Mouse (Mus musculus): Measurements from ENCODE around the gene Appbp2. TPM values are rescaled to one million over a fixed set of nuclear protein-coding genes. Genes with fewer than 3 reads are reported as not detected.
"Not testable (repeated sequence)": the region's sequence is repeated elsewhere in the genome, so short reads cannot be mapped to it uniquely, and the experiment has no call there.

The Appbp2 gene
- polyA plus RNA-seq, 3 experiments from 2014 or later, result 14.7 to 16.9 (median 16.3) TPM

DNA sequence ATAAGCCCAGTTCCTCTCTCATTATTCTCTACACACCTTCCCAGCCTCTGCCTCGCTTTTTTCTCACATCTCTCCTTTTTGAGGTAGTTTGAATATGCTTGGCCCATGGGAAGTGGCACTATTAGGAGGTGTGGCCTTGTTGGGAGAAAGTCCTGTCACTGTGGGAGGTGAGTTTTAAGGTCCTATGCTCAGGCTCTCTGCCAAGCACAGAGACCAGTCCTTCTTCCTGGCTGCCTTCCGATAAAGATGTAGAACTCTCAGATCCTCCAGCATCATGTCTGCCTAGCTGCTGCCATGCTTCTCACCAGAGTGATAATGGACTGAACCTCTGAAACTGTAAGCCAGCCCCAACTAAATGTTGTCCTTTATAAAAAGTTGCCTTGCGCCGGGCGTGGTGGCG is 12.4 kb downstream of the Appbp2 start:
- ATAC-seq, result no peak

DNA sequence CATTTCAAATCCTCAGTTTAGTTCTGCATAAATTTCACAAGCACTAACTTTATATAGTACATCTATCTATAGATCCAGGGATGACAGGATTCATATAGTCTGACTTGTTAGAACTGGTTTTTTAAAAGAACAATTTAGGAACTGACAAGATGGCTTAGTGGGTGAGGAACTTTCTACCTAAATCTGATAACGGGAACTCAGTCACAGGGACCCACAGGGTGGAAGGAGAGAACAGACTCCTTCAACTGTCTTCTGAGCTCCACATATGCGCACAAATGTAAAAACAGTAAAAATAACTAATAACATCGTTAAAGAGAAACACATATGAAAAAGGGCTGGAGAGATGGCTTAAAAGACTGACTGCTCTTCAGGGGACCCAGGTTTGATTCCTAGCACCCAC is 15.9 kb downstream of the Appbp2 start:
- ATAC-seq, result no peak

DNA sequence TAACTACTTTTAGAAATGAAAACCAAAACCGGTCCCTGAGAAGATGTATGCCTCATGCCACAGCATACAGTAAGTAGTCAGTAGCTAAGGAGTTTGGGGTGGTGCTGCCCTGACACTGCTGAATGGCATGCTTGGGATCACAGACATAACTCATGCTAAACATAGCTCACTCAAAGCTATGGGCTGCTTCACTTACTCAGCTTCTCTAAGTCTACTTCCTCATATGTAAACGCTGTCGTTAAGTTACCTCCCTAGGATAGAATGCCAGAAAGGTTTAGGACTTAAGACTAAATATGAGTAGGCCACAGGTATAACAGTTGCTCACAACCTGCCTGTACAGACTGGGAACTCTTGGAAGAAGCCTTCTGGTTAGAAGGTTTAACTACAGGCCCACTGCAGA is 20.3 kb downstream of the Appbp2 start:
- no peak for ATAC-seq

DNA sequence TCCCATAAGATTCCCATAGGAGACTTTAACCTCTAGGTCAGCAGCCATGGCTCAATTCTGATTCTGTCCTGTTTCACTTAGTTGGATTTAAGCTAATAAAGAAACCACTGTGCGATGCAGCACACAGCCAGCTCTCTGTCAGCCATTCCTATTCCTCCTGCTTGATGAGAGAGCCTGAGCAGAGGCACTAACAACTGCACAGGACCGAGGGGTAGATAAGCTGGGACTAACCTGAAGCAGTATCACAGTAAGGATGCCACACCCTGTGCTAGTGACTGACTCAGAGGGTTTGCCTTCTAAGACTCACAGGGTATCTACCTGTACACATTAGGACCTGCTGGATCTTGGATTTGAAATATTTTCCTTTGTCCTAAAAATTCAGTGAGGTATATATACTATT is 21.7 kb downstream of the Appbp2 start:
- ATAC-seq, result no peak

DNA sequence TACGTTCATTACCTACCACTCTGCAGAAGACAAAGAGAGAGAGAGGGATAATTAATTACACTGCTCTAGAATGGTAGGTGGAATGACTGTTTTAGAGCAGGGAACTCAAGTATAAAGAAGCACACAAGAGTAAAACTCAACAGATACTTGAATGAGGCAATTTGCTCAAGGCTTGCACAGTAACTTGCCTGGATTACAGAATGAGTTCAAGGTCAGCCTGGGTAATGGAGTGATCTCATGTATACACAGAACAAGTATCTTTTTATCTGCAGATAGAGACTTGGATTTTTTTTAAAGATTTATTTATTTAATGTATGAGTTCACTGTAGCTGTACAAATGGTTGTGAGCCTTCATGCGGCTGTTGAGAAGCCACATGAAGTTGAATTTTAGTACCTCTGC is 23.8 kb downstream of the Appbp2 start:
- ATAC-seq, result no peak

DNA sequence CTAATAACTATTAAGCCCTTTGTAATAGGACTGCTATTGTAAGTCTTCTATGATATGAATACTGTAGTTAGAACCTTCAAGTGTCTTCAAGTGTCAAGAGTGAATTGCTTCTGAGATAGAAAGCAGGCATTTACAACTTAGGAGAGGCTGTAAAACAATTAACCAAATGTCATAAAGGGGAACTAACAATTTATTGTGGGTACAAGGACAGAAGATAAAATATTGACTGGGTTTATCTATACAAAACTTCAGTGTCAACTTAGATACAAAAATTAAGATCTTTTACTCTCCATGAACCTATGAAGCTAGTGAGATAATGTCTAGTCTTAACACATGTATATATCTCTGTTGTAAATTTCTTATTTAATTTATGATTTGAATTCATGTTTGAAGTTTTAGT is 28.7 kb downstream of the Appbp2 start:
- ATAC-seq, result no peak

DNA sequence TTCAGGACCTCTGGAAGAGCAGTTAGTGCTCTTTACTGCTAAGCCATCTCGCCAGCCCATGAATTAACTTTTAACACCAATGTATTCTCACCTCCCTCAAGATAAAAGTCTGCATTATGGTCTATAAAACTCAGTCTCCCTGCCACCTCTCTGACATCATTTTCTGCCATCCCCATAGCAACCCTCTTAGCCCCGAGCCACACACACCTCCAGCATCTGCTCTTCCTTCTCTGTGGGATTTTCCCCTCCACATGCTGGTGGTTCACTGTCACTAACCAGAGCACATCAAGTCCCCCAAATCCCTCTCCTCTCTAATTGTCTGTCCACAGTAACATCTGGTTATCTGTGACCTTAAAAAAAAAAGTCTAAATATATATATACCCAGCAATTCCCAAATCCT is 36.0 kb downstream of the Appbp2 start:
- ATAC-seq, result no peak

DNA sequence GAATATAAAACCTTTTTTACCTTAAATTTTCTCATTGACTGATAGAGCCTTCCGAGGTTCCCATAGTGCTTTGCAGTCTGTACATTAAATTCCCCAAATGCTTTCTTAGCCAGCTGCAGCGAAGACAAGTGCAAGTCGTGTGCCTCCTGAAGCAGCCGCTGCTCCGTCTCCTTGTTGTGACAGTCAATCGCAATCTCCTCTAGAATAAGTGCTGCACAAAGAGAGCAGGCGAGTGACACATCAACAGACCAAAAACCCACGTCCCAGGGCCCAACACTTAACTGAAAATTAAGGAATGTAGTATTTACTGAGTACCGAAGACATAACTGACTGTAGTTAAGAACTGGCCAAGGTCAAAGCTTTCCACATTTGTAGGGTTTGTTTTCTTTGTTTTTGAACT is 38.9 kb downstream of the Appbp2 start:
- ATAC-seq, result no peak

DNA sequence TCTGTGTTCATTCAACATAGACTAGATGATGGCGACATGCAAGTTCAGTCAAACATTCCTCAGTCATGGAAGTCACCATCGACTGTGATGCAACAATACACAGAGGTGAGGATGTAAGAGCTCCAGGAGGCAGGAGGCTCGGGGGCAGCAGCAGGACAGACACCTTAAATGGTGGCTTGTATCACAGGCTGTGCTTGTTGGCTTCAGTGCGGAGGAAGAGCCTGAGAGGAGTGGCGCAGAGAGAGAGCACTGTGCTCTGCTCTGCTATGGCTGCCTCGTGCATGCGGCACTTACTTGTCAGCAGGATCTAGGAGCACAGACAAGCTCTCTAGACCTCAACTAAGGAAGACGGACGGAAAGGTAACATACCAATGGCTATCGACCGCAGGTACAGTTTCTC is 40.7 kb downstream of the Appbp2 start:
- ATAC-seq, result no peak

DNA sequence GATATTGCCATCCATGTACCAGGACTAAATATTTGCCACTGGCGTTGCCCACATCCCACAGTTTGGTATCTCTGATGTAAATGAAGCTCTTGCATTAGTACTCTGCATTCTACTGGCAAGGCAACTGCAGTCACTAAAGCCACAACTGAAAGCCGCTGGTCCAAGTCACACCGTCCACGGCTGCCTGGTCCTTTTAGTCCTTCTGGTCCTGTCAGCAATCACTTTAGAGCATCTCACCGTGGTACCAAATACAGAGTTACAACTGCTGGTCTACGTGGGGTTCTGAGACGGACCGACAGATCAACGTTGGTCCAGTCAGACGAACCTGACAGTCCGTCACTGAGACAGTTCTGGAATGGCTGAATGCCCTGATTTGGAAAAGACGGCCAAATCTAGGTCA is 44.2 kb downstream of the Appbp2 start:
- ATAC-seq, result no peak

DNA sequence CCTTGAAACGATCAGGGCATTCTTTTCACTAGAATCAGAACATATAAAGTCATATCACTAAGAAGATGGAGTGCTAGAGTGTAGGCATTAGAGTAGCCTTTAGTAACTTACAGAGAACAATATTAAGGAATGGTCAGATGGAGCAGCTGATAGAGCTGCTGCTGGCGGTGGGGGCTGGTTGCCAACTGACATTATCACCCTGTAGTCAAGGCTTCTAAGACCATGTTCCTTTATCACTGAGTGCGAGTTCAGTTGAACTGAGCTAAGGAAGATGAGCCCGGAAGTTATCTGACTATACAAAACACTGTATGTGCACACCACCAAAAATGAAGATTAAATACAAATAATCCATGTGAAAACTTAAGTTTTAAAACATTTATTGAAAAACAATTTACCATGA is 45.8 kb downstream of the Appbp2 start:
- no peak for ATAC-seq

DNA sequence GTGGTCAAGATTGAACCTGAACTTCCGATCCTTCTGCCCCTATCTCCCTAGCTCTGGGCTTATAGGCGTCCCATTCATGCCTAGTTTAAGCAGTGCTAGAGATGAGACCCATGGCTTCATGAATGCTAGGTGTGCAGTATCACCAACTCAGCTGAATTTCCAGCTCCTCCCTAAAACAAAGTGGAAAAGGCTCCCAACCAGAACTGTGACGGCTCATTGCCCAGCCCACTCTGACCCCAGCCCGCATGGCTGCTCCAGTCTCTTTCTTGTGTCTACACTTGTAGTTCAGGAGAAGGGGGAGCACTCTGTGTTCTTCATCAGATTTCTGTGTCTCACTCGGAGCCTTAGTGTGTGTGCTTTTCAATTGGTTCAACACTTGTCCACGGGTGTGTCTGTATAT is 50.1 kb downstream of the Appbp2 start:
- no peak for ATAC-seq

DNA sequence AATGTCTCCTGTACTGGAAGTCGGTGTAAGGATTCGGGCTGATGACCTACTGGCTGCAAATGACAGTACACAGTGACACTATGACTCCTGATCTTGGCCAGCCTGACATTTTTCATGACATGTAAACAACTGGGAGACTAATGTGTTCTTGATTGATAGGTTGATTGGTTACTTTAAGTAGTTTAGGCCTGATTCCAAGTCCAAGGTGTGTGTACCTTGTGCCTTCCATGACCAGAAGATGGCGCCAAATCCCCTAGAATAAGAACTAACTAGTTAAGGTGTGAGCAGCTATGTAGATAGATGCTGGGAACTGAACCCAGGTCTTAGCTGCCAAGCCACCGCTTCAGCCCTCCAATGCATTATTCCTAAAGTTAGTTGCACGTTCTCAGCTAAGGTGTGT is 50.8 kb downstream of the Appbp2 start:
- ATAC-seq, result no peak

DNA sequence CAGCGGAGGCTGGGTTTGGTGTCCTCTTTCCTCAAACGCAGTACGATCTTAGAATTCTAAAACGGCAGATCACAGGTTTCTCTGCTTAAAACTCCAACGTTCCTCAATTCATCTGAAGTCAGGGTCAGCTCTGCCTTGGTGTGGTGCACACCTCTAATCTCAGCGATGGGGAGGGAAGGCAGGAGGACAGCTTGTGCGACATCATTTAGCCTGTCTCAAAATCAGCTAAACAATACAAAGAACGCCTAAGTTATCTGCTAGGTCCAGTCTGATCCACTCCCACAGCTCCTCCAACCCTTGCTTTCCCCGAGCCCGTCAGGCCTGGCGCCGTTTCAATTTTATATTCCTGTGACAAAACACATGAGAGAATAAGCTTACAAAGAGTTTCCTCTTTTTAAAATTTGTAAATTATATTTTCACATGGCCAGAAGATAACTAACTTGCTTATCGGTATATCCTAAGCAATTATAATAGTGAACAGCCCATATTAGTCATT is 51.6 kb downstream of the Appbp2 start:
- ATAC-seq, result no peak

DNA sequence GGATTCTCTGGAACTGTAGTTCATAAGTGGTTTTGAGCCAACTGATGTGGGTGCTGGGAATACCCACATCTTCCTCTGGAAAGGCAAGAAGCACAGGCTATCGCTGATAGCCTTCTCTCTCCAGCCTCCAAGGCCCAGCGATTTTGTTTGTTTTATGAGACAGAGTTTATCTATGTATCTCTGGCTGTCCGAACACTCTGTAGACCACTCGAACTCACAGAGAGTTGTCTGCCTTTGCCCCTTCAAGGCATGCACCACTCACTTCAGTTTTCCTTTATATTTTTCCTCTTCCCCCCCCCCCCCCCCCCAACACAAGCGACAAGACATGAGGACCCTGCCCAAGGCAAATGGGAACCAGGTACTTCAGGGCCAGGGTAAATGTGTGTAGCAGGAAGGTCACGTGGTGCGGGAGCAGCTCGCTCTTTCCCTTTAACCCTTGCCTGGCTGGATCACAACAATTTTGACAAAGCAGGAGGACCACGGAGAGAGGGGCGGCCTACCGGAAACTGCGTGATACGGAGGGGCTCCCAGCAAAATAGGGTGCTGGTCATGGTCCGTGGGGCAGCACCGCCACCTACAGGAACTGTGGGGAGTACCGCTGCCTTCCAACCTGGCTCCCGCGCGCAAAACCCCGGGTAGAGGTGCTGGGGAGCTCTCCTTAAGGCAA is 52.2 kb downstream of the Appbp2 start:
- peak; percentile 52 for ATAC-seq

DNA sequence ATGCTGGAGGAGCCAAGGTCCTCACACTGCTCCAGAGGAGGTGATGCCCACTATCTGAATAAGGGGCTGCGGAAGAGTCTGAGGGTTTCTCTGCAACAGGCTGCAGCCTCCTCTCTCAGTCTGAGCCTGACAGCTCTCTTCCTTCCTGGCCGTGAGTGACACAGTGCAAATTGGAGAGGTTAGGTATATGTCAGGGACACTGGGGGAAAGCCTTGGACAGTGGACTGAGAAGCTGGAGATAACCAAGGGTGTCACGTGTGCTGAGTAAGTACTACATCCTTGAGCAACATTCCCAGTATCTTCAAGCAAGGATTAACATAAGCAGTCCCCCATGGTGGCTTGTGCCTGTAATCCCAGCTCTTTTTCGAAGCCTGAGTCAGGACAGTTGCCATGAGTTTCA is 56.5 kb downstream of the Appbp2 start:
- ATAC-seq, result no peak

DNA sequence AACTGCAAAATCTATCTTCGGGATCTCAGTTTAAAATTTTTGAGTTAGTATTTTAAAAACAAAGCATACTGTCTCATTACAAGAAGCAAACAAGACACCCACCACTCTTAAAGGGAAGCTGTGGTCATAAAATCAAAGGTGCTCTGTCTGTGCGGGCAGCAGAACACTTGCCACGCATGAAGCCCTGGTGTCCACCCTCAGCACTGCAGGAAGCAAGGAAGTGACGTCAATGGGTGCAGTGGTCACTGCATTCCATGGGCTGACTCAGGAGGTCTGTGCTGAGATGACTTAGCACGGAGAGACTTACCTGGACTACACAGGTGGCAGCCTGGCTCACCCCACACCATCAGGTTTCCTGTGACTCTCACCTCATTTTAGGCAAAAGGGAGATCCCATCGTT is 57.2 kb downstream of the Appbp2 start:
- ATAC-seq, result no peak

DNA sequence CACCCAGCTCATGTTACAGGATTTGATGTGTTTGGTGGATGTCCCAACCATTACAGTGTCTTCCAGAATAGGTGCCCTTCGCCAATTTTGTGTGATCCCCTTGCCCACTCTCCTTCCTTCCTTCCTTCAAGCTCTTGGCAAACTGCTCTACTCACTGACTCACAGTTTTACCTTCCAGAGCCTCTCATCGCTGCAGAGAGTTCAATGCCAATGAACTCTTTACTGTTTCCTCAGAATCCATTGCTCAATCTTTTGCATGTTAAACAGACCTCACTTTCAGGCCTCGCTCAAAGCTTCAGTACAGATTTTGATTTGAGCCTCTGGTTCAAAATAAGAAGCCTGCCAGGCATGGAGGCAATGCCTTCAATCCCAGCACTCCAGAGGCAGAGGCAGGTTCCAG is 59.0 kb downstream of the Appbp2 start:
- no peak for ATAC-seq

DNA sequence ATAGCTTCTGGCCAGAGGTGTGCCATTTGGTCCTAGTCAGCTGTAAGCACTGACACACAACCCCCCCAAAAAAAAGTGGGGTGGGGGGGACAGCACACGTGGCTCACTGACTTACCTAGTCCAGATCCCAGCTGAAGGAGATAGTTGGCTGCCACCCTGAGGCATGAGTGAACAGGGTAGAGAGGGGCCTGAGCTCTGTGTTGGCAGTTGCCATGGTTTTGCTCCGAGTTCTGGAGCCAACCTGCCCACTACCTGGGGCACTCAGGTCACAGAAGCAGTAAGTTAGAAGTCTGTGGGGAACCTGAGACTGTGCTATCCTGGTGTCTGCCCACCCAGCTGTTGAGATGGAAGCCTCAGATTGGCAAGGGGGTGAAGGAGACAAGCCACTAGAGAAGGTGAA is 64.1 kb downstream of the Appbp2 start:
- ATAC-seq, result no peak

DNA sequence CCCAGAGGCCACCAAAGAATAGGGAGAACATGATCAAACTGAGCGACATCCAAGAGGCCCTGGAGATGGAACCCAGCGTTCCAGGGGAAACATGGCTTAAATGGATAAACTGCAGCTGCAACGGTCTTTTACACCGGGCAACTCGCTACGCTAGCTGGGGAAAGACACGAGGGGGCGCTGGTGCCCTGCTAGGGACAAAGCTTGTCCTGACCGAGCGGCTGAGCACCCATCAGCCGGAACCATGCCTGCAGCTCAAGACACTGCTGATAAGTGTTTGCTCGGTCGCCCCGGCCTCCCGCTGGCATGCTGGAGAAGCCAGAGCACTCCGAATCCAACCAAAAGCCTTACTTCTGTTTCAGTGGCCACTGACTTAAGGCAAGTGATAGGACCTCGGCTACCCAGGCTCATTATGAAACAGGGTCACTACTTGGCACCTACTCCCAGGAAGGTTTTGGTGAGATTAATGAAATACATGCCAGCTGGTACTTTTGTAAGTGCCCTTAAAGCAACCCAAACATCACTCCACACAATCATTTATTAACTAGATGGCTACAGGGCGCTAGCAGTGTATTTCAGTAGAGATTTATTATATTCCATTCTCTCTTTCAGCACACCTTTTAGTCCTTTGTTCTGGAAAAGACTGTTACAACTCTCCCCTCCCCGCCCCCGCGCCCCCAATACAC is 64.7 kb downstream of the Appbp2 start, which contains the start of gene 1700125H20Rik:
Gene 1700125H20Rik (plus strand): TSS at position 347 of the 683 bp plus-strand sequence.
- peak; percentile 58 for ATAC-seq

DNA sequence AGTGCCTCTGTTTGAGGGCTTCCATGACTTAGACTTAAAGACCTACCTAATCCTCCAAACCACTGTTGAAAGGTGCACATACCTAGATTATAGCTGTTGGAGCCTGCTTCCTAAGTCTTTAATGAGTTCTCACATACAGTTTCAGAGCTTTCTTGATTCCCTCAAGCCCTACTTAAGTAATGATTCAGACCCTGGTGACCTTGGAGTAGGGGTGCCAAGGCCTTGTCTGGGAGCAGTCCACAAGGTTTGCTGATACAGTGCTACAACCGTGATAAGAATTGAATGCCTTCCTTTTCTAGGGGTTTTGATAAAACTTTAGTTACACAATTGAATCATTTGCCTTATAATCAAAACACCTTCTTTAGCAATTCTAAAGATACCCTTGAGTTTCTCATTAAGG is 67.4 kb downstream of the Appbp2 start:
- no peak for ATAC-seq

DNA sequence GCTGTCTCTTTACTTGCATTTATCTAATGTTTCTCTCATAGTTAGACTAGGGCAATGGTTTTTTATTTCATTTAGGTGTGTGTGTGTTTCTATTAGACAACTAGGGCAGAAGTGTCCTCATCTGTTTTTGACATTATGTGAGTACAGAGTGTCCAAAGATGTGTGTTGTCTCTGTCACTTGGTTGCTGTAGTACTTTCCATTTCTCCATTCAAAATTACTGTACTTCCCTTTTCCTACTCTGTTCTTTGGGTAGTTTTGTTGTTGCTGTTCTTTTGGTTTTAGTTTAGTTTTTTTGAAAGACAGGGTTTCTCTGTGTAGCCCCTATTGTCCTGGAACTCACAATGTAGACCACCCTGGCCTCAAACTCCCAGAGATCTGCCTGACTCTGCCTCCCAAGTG is 70.6 kb downstream of the Appbp2 start:
- ATAC-seq, result no peak

DNA sequence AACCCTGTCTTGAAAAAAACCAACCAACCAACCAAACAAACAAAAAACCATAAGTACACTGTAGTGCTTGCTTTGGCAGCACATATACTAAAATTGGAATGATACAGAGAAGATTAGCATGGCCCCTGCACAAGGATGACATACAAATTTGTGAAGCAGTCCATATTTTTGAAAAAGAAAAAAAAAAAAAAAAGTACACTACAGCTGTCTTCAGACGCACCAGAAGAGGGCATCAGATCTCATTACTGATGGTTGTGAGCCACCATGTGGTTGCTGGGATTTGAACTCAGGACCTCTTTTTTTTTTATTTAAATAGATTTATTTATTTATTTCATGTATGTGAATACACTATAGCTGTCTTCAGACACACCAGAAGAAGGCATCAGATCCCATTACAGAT is 71.9 kb downstream of the Appbp2 start:
- ATAC-seq, result not testable (repeated sequence)

DNA sequence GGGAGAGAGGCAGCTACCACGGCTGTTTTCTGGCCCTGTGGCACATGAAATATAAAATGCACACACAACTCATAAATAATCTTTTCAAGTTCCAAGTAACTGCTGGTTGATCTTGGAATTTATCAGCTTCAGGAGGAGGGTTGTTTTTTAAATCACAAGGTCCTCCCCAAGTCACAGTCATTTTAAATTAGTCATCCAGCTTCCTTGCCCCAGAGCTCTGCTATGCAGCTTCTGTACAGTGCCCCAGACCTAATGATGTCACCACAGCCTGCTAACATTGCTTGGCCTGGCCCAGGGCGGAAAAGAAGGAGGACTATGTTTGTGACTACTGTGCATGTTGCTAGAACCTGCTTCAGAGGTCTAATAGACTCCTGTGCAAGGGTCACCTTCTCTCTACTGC is 77.6 kb downstream of the Appbp2 start:
- no peak for ATAC-seq
